Mouse (Mus musculus): ENCODE data around the gene Mgst2.
A peak's percentile ranks its signal among the peaks of the same experiment; 100 is the strongest.

Mgst2 gene

GRCm38 (mm10) chr3:51697931-51698330 lies 37.8 kb downstream of the Mgst2 start:
- Histone ChIP-seq H3K9me3 (ENCODE audit: low read length) (no peaks in the 10 kb centered on the region), H3K4me3 (replicated peaks; ENCODE audit: low read length) (no peak overlapping the region), H3K27me3 (ENCODE audit: insufficient read depth, low read length) (peaks cover 56% of the 10 kb centered on the region), H3K36me3 (ENCODE audit: insufficient read depth, low read length) (no peaks in the 10 kb centered on the region), H3K4me1 (replicated peaks; ENCODE audit: low read depth, low read length) (peaks cover 21% of the 10 kb centered on the region)
- TF ChIP-seq NANOG (IDR thresholded peaks at IDR 0.05; ENCODE audit: borderline replicate concordance, low read length) (no peak), POU5F1 (IDR thresholded peaks at IDR 0.05; ENCODE audit: borderline replicate concordance, low read length) (no peak), CTCF (conservative IDR thresholded peaks at IDR 0.05; ENCODE audit: low read length) (no peak)

- Histone ChIP-seq H3K36me3 (ENCODE audit: insufficient read depth, low read length) (no peaks in the 10 kb centered on the region), H3K4me1 (replicated peaks; ENCODE audit: low read depth, low read length) (peaks cover 13% of the 10 kb centered on the region), H3K9me3 (ENCODE audit: low read length) (no peaks in the 10 kb centered on the region), H3K27me3 (ENCODE audit: insufficient read depth, low read length) (peaks cover 59% of the 10 kb centered on the region), H3K4me3 (replicated peaks; ENCODE audit: low read length) (no peak overlapping the region)
- no peak for TF ChIP-seq POU5F1 (IDR thresholded peaks at IDR 0.05; ENCODE audit: borderline replicate concordance, low read length)
These were observed 40.0 kb downstream of the Mgst2 start for GRCm38 (mm10) chr3:51700123-51700522.

GRCm38 (mm10) chr3:51700731-51701280 lies 40.6 kb downstream of the Mgst2 start:
- Histone ChIP-seq H3K4me1 (replicated peaks; ENCODE audit: low read depth, low read length) (peaks cover 13% of the 10 kb centered on the region), H3K36me3 (ENCODE audit: insufficient read depth, low read length) (no peaks in the 10 kb centered on the region), H3K4me3 (replicated peaks; ENCODE audit: low read length) (peak overlapping the region; percentile 71; the same call in 1 of the 2 replicates), H3K27me3 (ENCODE audit: insufficient read depth, low read length) (peaks cover 59% of the 10 kb centered on the region), H3K9me3 (ENCODE audit: low read length) (no peaks in the 10 kb centered on the region)
- TF ChIP-seq POU5F1 (IDR thresholded peaks at IDR 0.05; ENCODE audit: borderline replicate concordance, low read length) (no peak), NANOG (IDR thresholded peaks at IDR 0.05; ENCODE audit: borderline replicate concordance, low read length) (no peak), CTCF (conservative IDR thresholded peaks at IDR 0.05; ENCODE audit: low read length) (no peak)

DNA sequence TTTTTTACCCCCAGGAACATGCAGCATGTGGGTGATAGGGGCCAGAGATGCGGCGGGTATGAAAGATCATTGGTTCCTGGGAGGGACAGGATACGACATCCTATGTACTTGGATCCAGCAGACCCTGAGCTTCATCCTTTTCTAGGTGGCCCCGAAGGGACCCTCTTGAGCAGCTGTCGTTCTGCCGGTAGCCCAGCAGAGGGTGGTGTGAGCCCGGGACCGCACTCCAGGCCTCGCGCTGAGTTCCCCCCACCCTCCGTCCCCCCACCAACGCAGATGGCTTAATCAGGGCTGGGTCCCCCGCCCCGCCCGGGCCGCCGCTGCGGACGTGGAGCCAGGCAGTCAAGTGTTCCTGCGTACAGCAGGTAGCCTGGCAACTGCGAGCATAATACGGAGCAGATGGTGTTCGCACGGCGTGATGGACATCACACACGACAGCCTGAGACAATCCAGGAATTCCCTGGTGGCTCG lies 41.2 kb downstream of the Mgst2 start:
- peaks cover 13% of the 10 kb centered on the region for H3K4me1 ChIP-seq (replicated peaks; ENCODE audit: low read depth, low read length)

DNA sequence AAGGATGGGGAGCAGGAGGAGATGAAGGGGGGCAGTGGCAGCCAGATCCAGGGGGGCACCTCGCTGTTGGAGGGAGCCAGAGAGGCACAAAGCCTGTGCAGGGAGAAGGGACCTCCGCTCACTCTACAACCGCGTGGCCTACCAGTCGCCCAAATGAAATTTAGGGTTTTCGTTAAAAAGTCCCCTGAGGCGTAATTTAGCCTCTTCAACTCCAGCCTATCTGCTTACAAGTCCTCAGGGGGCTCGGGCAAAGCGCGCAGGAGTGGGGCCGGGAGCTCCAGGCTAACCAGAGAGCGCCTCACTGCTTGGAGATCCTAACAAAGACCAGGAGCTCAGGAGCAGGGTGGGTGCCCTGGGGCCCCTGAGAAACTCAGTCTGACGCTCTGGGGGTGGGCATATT lies 41.8 kb downstream of the Mgst2 start:
- Histone ChIP-seq H3K4me1 (replicated peaks; ENCODE audit: low read depth, low read length) (peaks cover 13% of the 10 kb centered on the region), H3K4me3 (replicated peaks; ENCODE audit: low read length) (peak overlapping the region; percentile 71), H3K27me3 (ENCODE audit: insufficient read depth, low read length) (peaks cover 61% of the 10 kb centered on the region), H3K9me3 (ENCODE audit: low read length) (no peaks in the 10 kb centered on the region), H3K36me3 (ENCODE audit: insufficient read depth, low read length) (no peaks in the 10 kb centered on the region)
- TF ChIP-seq NANOG (IDR thresholded peaks at IDR 0.05; ENCODE audit: borderline replicate concordance, low read length) = no peak
- no peak for TF ChIP-seq POU5F1 (IDR thresholded peaks at IDR 0.05; ENCODE audit: borderline replicate concordance, low read length)
- TF ChIP-seq CTCF (conservative IDR thresholded peaks at IDR 0.05; ENCODE audit: low read length) = no peak

More for the DNA sequence above, 41.2 kb downstream of the Mgst2 start:
- Histone ChIP-seq H3K27me3 (ENCODE audit: insufficient read depth, low read length) (peaks cover 59% of the 10 kb centered on the region), H3K4me3 (replicated peaks; ENCODE audit: low read length) (peak overlapping the region; percentile 71), H3K36me3 (ENCODE audit: insufficient read depth, low read length) (no peaks in the 10 kb centered on the region), H3K9me3 (ENCODE audit: low read length) (no peaks in the 10 kb centered on the region)
- TF ChIP-seq POU5F1 (IDR thresholded peaks at IDR 0.05; ENCODE audit: borderline replicate concordance, low read length) (no peak), NANOG (IDR thresholded peaks at IDR 0.05; ENCODE audit: borderline replicate concordance, low read length) (no peak), CTCF (conservative IDR thresholded peaks at IDR 0.05; ENCODE audit: low read length) (peak; percentile 45)

DNA sequence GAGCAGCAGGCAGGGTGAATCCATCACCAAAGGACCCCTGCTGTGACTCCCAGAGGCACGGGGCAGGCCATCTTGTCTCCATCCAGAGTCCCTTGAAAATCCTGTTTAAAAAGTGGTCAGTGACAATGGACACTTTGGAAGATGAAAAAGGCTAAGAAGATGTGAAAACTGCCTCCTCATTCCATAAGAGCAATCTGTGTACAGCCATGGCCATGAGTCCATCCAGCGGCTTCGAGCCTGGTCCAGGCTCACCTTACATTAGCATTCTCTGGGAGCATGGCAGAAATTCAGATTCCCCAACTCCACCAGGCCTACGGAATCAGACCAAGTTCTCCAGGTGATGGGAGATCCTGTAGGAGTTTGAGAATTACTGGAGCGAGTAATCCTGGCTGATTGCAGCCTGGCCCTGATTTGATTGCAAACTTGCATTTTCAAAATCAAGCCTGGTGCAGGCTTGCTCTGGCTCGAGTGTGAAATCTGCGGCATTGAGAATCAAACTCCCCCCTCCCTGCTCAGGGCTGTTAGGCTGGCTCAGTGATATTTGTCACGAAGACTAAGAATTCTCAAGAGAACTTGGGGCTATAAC lies 42.6 kb downstream of the Mgst2 start:
- no peaks in the 10 kb centered on the region for H3K36me3 ChIP-seq (ENCODE audit: insufficient read depth, low read length)
- TF ChIP-seq CTCF (conservative IDR thresholded peaks at IDR 0.05; ENCODE audit: low read length) (no peak), POU5F1 (IDR thresholded peaks at IDR 0.05; ENCODE audit: borderline replicate concordance, low read length) (no peak), NANOG (IDR thresholded peaks at IDR 0.05; ENCODE audit: borderline replicate concordance, low read length) (no peak)
- no peaks in the 10 kb centered on the region for H3K9me3 ChIP-seq (ENCODE audit: low read length)

GRCm38 (mm10) chr3:51703478-51703877 lies 43.3 kb downstream of the Mgst2 start:
- H3K27me3 ChIP-seq (ENCODE audit: insufficient read depth, low read length) = peaks cover 56% of the 10 kb centered on the region
- TF ChIP-seq CTCF (conservative IDR thresholded peaks at IDR 0.05; ENCODE audit: low read length) (no peak), POU5F1 (IDR thresholded peaks at IDR 0.05; ENCODE audit: borderline replicate concordance, low read length) (no peak), NANOG (IDR thresholded peaks at IDR 0.05; ENCODE audit: borderline replicate concordance, low read length) (no peak)
- no peaks in the 10 kb centered on the region for H3K36me3 ChIP-seq (ENCODE audit: insufficient read depth, low read length)
- H3K4me3 ChIP-seq (replicated peaks; ENCODE audit: low read length) = no peak overlapping the region
- peaks cover 20% of the 10 kb centered on the region for H3K4me1 ChIP-seq (replicated peaks; ENCODE audit: low read depth, low read length)
- no peaks in the 10 kb centered on the region for H3K9me3 ChIP-seq (ENCODE audit: low read length)

More for the DNA sequence above, 42.6 kb downstream of the Mgst2 start:
- Histone ChIP-seq H3K27me3 (ENCODE audit: insufficient read depth, low read length) (peaks cover 58% of the 10 kb centered on the region), H3K4me3 (replicated peaks; ENCODE audit: low read length) (no peak overlapping the region), H3K4me1 (replicated peaks; ENCODE audit: low read depth, low read length) (peaks cover 13% of the 10 kb centered on the region)

GRCm38 (mm10) chr3:51705220-51705619 lies 45.1 kb downstream of the Mgst2 start:
- Histone ChIP-seq H3K4me3 (replicated peaks; ENCODE audit: low read length) (no peak overlapping the region), H3K9me3 (ENCODE audit: low read length) (no peaks in the 10 kb centered on the region), H3K36me3 (ENCODE audit: insufficient read depth, low read length) (no peaks in the 10 kb centered on the region), H3K4me1 (replicated peaks; ENCODE audit: low read depth, low read length) (peaks cover 32% of the 10 kb centered on the region), H3K27me3 (ENCODE audit: insufficient read depth, low read length) (peaks cover 40% of the 10 kb centered on the region)
- TF ChIP-seq NANOG (IDR thresholded peaks at IDR 0.05; ENCODE audit: borderline replicate concordance, low read length) (no peak), CTCF (conservative IDR thresholded peaks at IDR 0.05; ENCODE audit: low read length) (peak; percentile 91), POU5F1 (IDR thresholded peaks at IDR 0.05; ENCODE audit: borderline replicate concordance, low read length) (no peak)

- Histone ChIP-seq H3K36me3 (ENCODE audit: insufficient read depth, low read length) (no peaks in the 10 kb centered on the region), H3K4me1 (replicated peaks; ENCODE audit: low read depth, low read length) (peaks cover 19% of the 10 kb centered on the region), H3K27me3 (ENCODE audit: insufficient read depth, low read length) (peaks cover 9% of the 10 kb centered on the region), H3K4me3 (replicated peaks; ENCODE audit: low read length) (peak overlapping the region; percentile 55), H3K9me3 (ENCODE audit: low read length) (no peaks in the 10 kb centered on the region)
- TF ChIP-seq CTCF (conservative IDR thresholded peaks at IDR 0.05; ENCODE audit: low read length) (no peak), POU5F1 (IDR thresholded peaks at IDR 0.05; ENCODE audit: borderline replicate concordance, low read length) (no peak), NANOG (IDR thresholded peaks at IDR 0.05; ENCODE audit: borderline replicate concordance, low read length) (no peak)
These were observed 48.2 kb downstream of the Mgst2 start for GRCm38 (mm10) chr3:51708375-51708745.

All from E14TG2a.4 (cell line).